Mouse (Mus musculus) CH12.LX (cell line): ENCODE results near the gene B3gnt7. TPM values are rescaled to one million over a fixed set of nuclear protein-coding genes. Genes with fewer than 3 reads are reported as not detected.

ENCODE experiments used
- DNase-seq: peaks from one replicate; pipeline ENCODE4 v3.0.0-alpha.2; 2013; ENCODE audit errors: extremely low read depth
- H3K27ac ChIP-seq: 2 replicates; pipeline ENCODE4 v1.5.1; 2012; ENCODE audit warnings: low read depth, mild to moderate bottlenecking, control low read depth, moderate library complexity; ENCODE audit not compliant: insufficient read depth
- H3K27me3 ChIP-seq: replicated peaks from 2 replicates; pipeline ENCODE3; 2012; ENCODE audit warnings: inconsistent platforms
- H3K36me3 ChIP-seq, 2 experiments: replicated peaks in 1 of 2; 2 replicates each; pipeline versions ENCODE3 to v1.6.1; 2012; ENCODE audit warnings: inconsistent platforms in 1 of 2, low read length in 1 of 2, mild to moderate bottlenecking in 1 of 2, mixed read lengths in 1 of 2, moderate library complexity in 1 of 2; ENCODE audit not compliant: control insufficient read depth in 1 of 2, insufficient read depth in 1 of 2
- H3K4me1 ChIP-seq, 2 experiments: 2 replicates each; pipeline ENCODE4 v1.6.1; 2012; ENCODE audit warnings: inconsistent platforms in 1 of 2, moderate library complexity in 1 of 2; ENCODE audit not compliant: insufficient read depth in 2 of 2, control insufficient read depth in 1 of 2
- H3K4me2 ChIP-seq: 2 replicates; pipeline ENCODE4 v1.6.1; 2012; ENCODE audit warnings: low read depth, mild to moderate bottlenecking, control low read depth; ENCODE audit not compliant: poor library complexity, insufficient read depth, severe bottlenecking
- H3K4me3 ChIP-seq, 3 experiments: fragments of 150-350 bp in 1 of 3; sonication (generic) in 1 of 3; replicated peaks in 1 of 3; 2 replicates each; pipeline versions ENCODE3 to v1.5.1; 2011 to 2012; ENCODE audit warnings: low read depth in 2 of 3, low read length in 2 of 3, mild to moderate bottlenecking in 2 of 3, moderate library complexity in 2 of 3, control low read depth in 1 of 3, improper control_type of control experiment in 1 of 3, inconsistent platforms in 1 of 3, mixed read lengths in 1 of 3; ENCODE audit not compliant: poor library complexity in 1 of 3
- H3K79me2 ChIP-seq: replicated peaks from 2 replicates; pipeline ENCODE4 v1.6.1; 2012; ENCODE audit warnings: mild to moderate bottlenecking, moderate library complexity; ENCODE audit not compliant: control insufficient read depth, poor library complexity, insufficient read depth, severe bottlenecking; ENCODE audit errors: extremely low read depth
- H3K9ac ChIP-seq: 2 replicates; pipeline ENCODE4 v1.6.1; 2012; ENCODE audit warnings: low read depth, mild to moderate bottlenecking, control low read depth, moderate library complexity; ENCODE audit not compliant: insufficient read depth
- H3K9me3 ChIP-seq: replicated peaks from 2 replicates; pipeline ENCODE3; 2012; ENCODE audit warnings: low read length, inconsistent platforms, mixed read lengths
- CTCF ChIP-seq, 2 experiments: IDR thresholded peaks in 1 of 2; conservative IDR thresholded peaks in 1 of 2; 2 replicates each; pipeline ENCODE4 v1.5.1; 2011 to 2012; ENCODE audit warnings: low read depth in 2 of 2, low read length in 2 of 2, improper control_type of control experiment in 1 of 2, inconsistent platforms in 1 of 2, mild to moderate bottlenecking in 1 of 2, moderate library complexity in 1 of 2
- E2F4 ChIP-seq: IDR thresholded peaks from 2 replicates; pipeline ENCODE4 v1.6.1; 2011; ENCODE audit warnings: low read depth, low read length, improper control_type of control experiment; ENCODE audit not compliant: insufficient replicate concordance
- ELF1 ChIP-seq: IDR thresholded peaks from 2 replicates; pipeline ENCODE4 v1.6.1; 2014; ENCODE audit warnings: low read depth, mild to moderate bottlenecking, inconsistent platforms, low read length, improper control_type of control experiment
- ETS1 ChIP-seq: conservative IDR thresholded peaks from 2 replicates; pipeline ENCODE4 v1.6.1; 2012; ENCODE audit warnings: low read depth, mild to moderate bottlenecking, inconsistent platforms, low read length, improper control_type of control experiment, moderate library complexity
- IRF4 ChIP-seq: IDR thresholded peaks from 2 replicates; pipeline ENCODE4 v1.6.1; 2014; ENCODE audit warnings: low read depth, mild to moderate bottlenecking, inconsistent platforms, low read length, improper control_type of control experiment
- JUND ChIP-seq: conservative IDR thresholded peaks from 2 replicates; pipeline ENCODE4 v1.6.1; 2011; ENCODE audit warnings: low read depth, low read length, improper control_type of control experiment
- KAT2A ChIP-seq: IDR thresholded peaks from 2 replicates; pipeline ENCODE4 v1.6.1; 2012; ENCODE audit warnings: low read length, improper control_type of control experiment, inconsistent platforms; ENCODE audit not compliant: insufficient replicate concordance
- MAZ ChIP-seq: IDR thresholded peaks from 2 replicates; pipeline ENCODE4 v1.6.1; 2012; ENCODE audit warnings: low read depth, mild to moderate bottlenecking, inconsistent platforms, low read length, improper control_type of control experiment, moderate library complexity
- MXI1 ChIP-seq: IDR thresholded peaks from 2 replicates; pipeline ENCODE4 v1.6.1; 2011; ENCODE audit warnings: mild to moderate bottlenecking, low read depth, low read length, improper control_type of control experiment
- NRF1 ChIP-seq: IDR thresholded peaks from 2 replicates; pipeline ENCODE4 v1.6.1; 2014; ENCODE audit warnings: low read depth, mild to moderate bottlenecking, inconsistent platforms, low read length, improper control_type of control experiment, moderate library complexity
- RAD21 ChIP-seq: IDR thresholded peaks from 2 replicates; pipeline ENCODE4 v1.6.1; 2011; ENCODE audit warnings: low read depth, mild to moderate bottlenecking, low read length, improper control_type of control experiment, moderate library complexity
- RCOR1 ChIP-seq: conservative IDR thresholded peaks from 2 replicates; pipeline ENCODE4 v1.6.1; 2012; ENCODE audit warnings: low read depth, mild to moderate bottlenecking, inconsistent platforms, low read length, improper control_type of control experiment
- SMC3 ChIP-seq: IDR thresholded peaks from 2 replicates; pipeline ENCODE4 v1.6.1; 2011; ENCODE audit warnings: low read depth, low read length, improper control_type of control experiment
- UBTF ChIP-seq: IDR thresholded peaks from 2 replicates; pipeline ENCODE4 v1.6.1; 2012; ENCODE audit warnings: low read depth, mild to moderate bottlenecking, inconsistent platforms, low read length, improper control_type of control experiment, moderate library complexity
- USF1 ChIP-seq: IDR thresholded peaks from 2 replicates; pipeline ENCODE4 v1.6.1; 2014; ENCODE audit warnings: low read depth, mild to moderate bottlenecking, inconsistent platforms, low read length, improper control_type of control experiment
- USF2 ChIP-seq: conservative IDR thresholded peaks from 2 replicates; pipeline ENCODE4 v1.6.1; 2011; ENCODE audit warnings: low read depth, low read length, improper control_type of control experiment
- ZC3H11A ChIP-seq: IDR thresholded peaks from 2 replicates; pipeline ENCODE4 v1.6.1; 2012; ENCODE audit warnings: low read depth, mild to moderate bottlenecking, inconsistent platforms, low read length, improper control_type of control experiment
- ZKSCAN1 ChIP-seq: IDR thresholded peaks from 2 replicates; pipeline ENCODE4 v1.6.1; 2012; ENCODE audit warnings: low read depth, inconsistent platforms, low read length, improper control_type of control experiment, borderline replicate concordance
- ZMIZ1 ChIP-seq: IDR thresholded peaks from 2 replicates; pipeline ENCODE4 v1.6.1; 2012; ENCODE audit warnings: low read depth, mild to moderate bottlenecking, inconsistent platforms, low read length, improper control_type of control experiment
- ZNF384 ChIP-seq: IDR thresholded peaks from 2 replicates; pipeline ENCODE4 v1.6.1; 2012; ENCODE audit warnings: low read depth, low read length, improper control_type of control experiment, inconsistent platforms
- dilution Hi-C: fragments of 300-500 bp; cut with MboI; formaldehyde crosslinking; loops from 2 replicates; pipeline ENCODE4 v1.14.3; 2020; ENCODE audit warnings: low sequenced_read_pairs; ENCODE audit not compliant: extremely low pct_unique_long_range_greater_than_20kb, extremely low pct_ligation_motif_present
- in situ Hi-C: fragments of 300-500 bp; cut with MboI; formaldehyde crosslinking; loops from 3 replicates; pipeline ENCODE4 v1.14.3; 2019; ENCODE audit warnings: low sequenced_read_pairs, low pct_ligation_motif_present, low pct_unique_long_range_greater_than_20kb, mixed read lengths
- polyA plus RNA-seq: library from polyadenylated mRNA; unstranded; fragments of >175 nt; gene quantifications from 2 replicates; pipeline ENCODE4 v1.2.1, GENCODE M21; 2012; ENCODE audit warnings: low read depth; ENCODE audit not compliant: insufficient read length
- total RNA-seq, 2 experiments: library from RNA; depleted of rRNA; stranded (reverse); fragments of 300-350 nt in 1 of 2; fragments of >200 nt in 1 of 2; gene quantifications; 2 replicates each; pipeline ENCODE4 v1.2.3; 2012 to 2014

Gene B3gnt7
- total and polyA plus RNA-seq, 3 experiments: 0.17 TPM; not detected in 2

GRCm38 (mm10) chr1:86293091-86293490 lies 9.5 kb upstream of the B3gnt7 start:
- no peaks in the 10 kb centered on the region for H3K36me3 ChIP-seq
- no peak for TF ChIP-seq UBTF
- no peak for TF ChIP-seq RCOR1
- TF ChIP-seq MXI1: no peak
- no peak for TF ChIP-seq ZMIZ1
- TF ChIP-seq USF2: no peak
- TF ChIP-seq ZNF384: no peak
- no peak for TF ChIP-seq IRF4
- TF ChIP-seq SMC3: no peak
- no peak for TF ChIP-seq CTCF (conservative IDR thresholded peaks at IDR 0.05 in 1 of 2, IDR thresholded peaks at IDR 0.05 in 1 of 2; ENCODE audit: low read depth in 2 of 2, low read length in 2 of 2)
- no peak for TF ChIP-seq ZKSCAN1
- TF ChIP-seq MAZ: no peak
- no peak for TF ChIP-seq ZC3H11A
- TF ChIP-seq ETS1: no peak
- TF ChIP-seq ELF1: no peak
- no peak for TF ChIP-seq JUND
- TF ChIP-seq RAD21: no peak
- TF ChIP-seq, all 38 proteins: peak for 0
- Histone ChIP-seq H3K9me3 (no peaks in the 10 kb centered on the region), H3K27ac (no peak overlapping the region), H3K9ac (no peak overlapping the region), H3K79me2 (no peaks in the 10 kb centered on the region), H3K4me1 (peaks cover 0 to 5% of the 10 kb centered on the region in 2 experiments; a peak in 2 of 4 replicates), H3K4me2 (no peak overlapping the region), H3K27me3 (no peaks in the 10 kb centered on the region), H3K4me3 (no peak overlapping the region)
- no peak for DNase-seq
- dilution Hi-C loops: no loop called here
- in situ Hi-C loops: no loop called here

GRCm38 (mm10) chr1:86293868-86294267 lies 8.8 kb upstream of the B3gnt7 start:
- TF ChIP-seq CTCF (conservative IDR thresholded peaks at IDR 0.05 in 1 of 2, IDR thresholded peaks at IDR 0.05 in 1 of 2; ENCODE audit: low read depth in 2 of 2, low read length in 2 of 2) (no peak), KAT2A (no peak), IRF4 (no peak), ZMIZ1 (no peak), NRF1 (no peak), ZKSCAN1 (no peak), E2F4 (no peak), USF1 (no peak)
- H3K79me2 ChIP-seq: no peaks in the 10 kb centered on the region
- H3K27me3 ChIP-seq: no peaks in the 10 kb centered on the region
- no peak overlapping the region for H3K4me3 ChIP-seq
- no peak overlapping the region for H3K9ac ChIP-seq
- no peak overlapping the region for H3K4me2 ChIP-seq
- dilution Hi-C loops: no loop called here
- H3K27ac ChIP-seq: no peak overlapping the region
- no peak for DNase-seq
- H3K36me3 ChIP-seq: no peaks in the 10 kb centered on the region
- in situ Hi-C loops: no loop called here
- no peaks in the 10 kb centered on the region for H3K9me3 ChIP-seq
- peaks cover 0 to 5% of the 10 kb centered on the region in 2 experiments; a peak in 2 of 4 replicates for H3K4me1 ChIP-seq
